Mouse (Mus musculus): ENCODE results near the gene Adamts5.

Adamts5 gene

GRCm38 (mm10) chr16:85819808-85820458 lies 81.7 kb downstream of the Adamts5 start:
- no peak for DNase-seq

GRCm38 (mm10) chr16:85814116-85814515 lies 87.5 kb downstream of the Adamts5 start:
- no peak for DNase-seq

- DNase-seq: no peak
These were observed 94.0 kb downstream of the Adamts5 start for GRCm38 (mm10) chr16:85807626-85808025.

GRCm38 (mm10) chr16:85807072-85807471 lies 94.6 kb downstream of the Adamts5 start:
- no peak for DNase-seq
